Mouse (Mus musculus) Patski (cell line): Measurements from ENCODE around the gene Cd151. TPM values are rescaled to one million over a fixed set of nuclear protein-coding genes. Genes with fewer than 3 reads are reported as not detected.

Experiments
- ATAC-seq: fragments of 100-300 bp; one replicate; pipeline ENCODE4 v1.8.0; 2021
- CTCF ChIA-PET: fragments of 350-600 bp; sonication (Branson Sonifier 250); formaldehyde crosslinking; loops from one replicate; lab custom pipeline; 2022; ENCODE audit warnings: inconsistent platforms; lab: Charles Lee
- POLR2A ChIA-PET: fragments of 350-600 bp; sonication (Branson Sonifier 250); formaldehyde crosslinking; loops from one replicate; lab custom pipeline; 2022; ENCODE audit warnings: antibody characterized with exemption, inconsistent platforms; lab: Charles Lee
- DNase-seq: peaks from one replicate; pipeline ENCODE4 v3.0.0-alpha.2; 2011; ENCODE audit warnings: low read depth, low spot score
- H3K27me3 ChIP-seq: fragments of 371-371 bp; one replicate; pipeline ENCODE4 v1.5.1; 2021
- CTCF ChIP-seq: fragments of 100-300 bp; IDR thresholded peaks from one replicate; pipeline ENCODE4 v1.5.1; 2021
- in situ Hi-C: fragments of 300-500 bp; cut with MboI; formaldehyde crosslinking; loops from 3 replicates; pipeline ENCODE4 v1.11.1; 2018; ENCODE audit warnings: low pct_unique_long_range_greater_than_20kb, mixed read lengths
- polyA plus RNA-seq: library from polyadenylated mRNA; unstranded; gene quantifications from one replicate; pipeline ENCODE4 v1.2.3, GENCODE M21; 2021

Cd151 gene
- polyA plus RNA-seq, 1 experiment from 2014 or later = 551 TPM

GRCm38 (mm10) chr7:141456739-141457138, 10.5 kb upstream of the Cd151 start:
- DNase-seq (no peak), ATAC-seq (no peak)
- CTCF ChIA-PET = interaction anchor here (0.9 to 1.7 kb wide), 4 partner anchors 10 to 96 kb away, joined by 3 to 6 read pairs (median 4); partner anchors contain the start of gene Cd151
- TF ChIP-seq CTCF = no peak
- in situ Hi-C loops = loop anchor here (25.0 kb wide), 1 partner anchor 931 kb away; the partner anchor contains the start of genes Ctsd and Gm49369
- POLR2A ChIA-PET = interaction anchor here (0.6 to 6.5 kb wide), 5 partner anchors 9 to 100 kb away, joined by 3 to 47 read pairs (median 3); partner anchors contain the start of gene Cd151
- no peaks in the 10 kb centered on the region for H3K27me3 ChIP-seq

DNA sequence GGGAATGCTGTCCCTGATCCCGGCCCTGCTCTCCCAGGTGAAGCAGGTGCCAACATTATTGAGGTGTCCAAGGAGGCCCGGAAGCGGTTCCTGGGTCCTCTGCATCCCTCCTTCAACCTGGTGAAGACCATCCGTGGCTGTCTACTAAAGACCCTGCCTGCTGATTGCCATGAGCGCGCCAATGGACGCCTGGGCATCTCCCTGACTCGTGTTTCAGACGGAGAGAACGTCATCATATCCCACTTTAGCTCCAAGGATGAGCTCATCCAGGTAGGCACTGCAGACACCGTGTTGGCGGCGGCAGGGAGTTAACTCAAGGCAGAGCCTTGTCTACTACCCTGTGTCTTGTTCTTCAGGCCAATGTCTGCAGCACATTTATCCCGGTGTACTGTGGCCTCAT, 10.0 kb upstream of the Cd151 start:
- CTCF ChIA-PET = interaction anchor here (0.9 to 1.7 kb wide), 4 partner anchors 10 to 96 kb away, joined by 3 to 6 read pairs (median 4); partner anchors contain the start of gene Cd151
- no peaks in the 10 kb centered on the region for H3K27me3 ChIP-seq
- no peak for DNase-seq
- in situ Hi-C loops = loop anchor here (25.0 kb wide), 1 partner anchor 930 kb away; the partner anchor contains the start of genes Ctsd and Gm49369
- TF ChIP-seq CTCF = no peak
- POLR2A ChIA-PET = interaction anchor here (0.6 to 6.5 kb wide), 5 partner anchors 8 to 100 kb away, joined by 3 to 47 read pairs (median 3); partner anchors contain the start of gene Cd151
- ATAC-seq = no peak

DNA sequence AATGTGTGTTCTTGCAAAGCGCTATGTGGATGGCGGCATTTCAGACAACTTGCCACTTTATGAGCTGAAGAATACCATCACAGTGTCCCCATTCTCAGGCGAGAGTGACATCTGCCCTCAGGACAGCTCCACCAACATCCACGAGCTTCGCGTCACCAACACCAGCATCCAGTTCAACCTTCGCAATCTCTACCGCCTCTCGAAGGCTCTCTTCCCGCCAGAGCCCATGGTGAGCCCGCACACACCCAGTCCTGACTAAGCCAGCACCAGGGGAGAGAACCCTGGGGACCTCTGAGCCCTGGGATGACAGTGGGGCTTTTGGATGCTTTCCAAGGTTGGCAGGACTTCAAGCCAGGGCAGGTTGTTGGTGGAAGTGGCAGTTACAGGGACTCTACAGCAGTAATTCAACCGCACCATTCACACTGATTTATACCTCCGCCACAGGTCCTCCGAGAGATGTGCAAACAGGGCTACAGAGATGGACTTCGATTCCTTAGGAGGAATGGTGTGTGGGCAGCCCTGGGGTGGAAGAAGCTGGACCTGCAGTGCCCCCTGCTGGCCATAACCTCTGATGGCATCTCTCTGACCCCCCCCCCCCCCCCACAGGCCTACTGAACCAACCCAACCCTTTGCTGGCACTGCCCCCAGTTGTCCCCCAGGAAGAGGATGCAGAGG, 9.1 kb upstream of the Cd151 start:
- POLR2A ChIA-PET = interaction anchor here (1.4 to 6.5 kb wide), 2 partner anchors 10 to 13 kb away, joined by 5 to 47 read pairs; partner anchors contain the start of gene Cd151
- no peak for ATAC-seq
- in situ Hi-C loops = loop anchor here (25.0 kb wide), 1 partner anchor 929 kb away; the partner anchor contains the start of genes Ctsd and Gm49369
- CTCF ChIA-PET = interaction anchor here (1.0 to 1.7 kb wide), 6 partner anchors 9 to 48 kb away, joined by 3 to 7 read pairs (median 4); partner anchors contain the start of gene Cd151
- no peak for DNase-seq
- no peaks in the 10 kb centered on the region for H3K27me3 ChIP-seq
- TF ChIP-seq CTCF = no peak

DNA sequence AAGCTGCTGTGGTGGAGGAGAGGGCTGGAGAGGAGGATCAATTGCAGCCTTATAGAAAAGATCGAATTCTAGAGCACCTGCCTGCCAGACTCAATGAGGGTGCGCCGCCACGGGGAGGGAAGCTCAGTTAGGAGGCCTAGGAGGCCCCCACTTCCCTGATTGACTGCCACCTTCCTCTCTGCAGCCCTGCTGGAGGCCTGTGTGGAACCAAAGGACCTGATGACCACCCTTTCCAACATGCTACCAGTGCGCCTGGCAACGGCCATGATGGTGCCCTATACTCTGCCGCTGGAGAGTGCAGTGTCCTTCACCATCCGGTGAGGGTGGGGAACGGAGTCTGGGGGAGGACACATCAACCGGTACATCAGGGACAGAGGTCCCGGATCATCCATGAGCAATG, 8.5 kb upstream of the Cd151 start:
- POLR2A ChIA-PET = interaction anchor here (1.4 to 6.5 kb wide), 2 partner anchors 9 to 13 kb away, joined by 5 to 47 read pairs; partner anchors contain the start of gene Cd151
- in situ Hi-C loops = loop anchor here (25.0 kb wide), 1 partner anchor 929 kb away; the partner anchor contains the start of genes Ctsd and Gm49369
- CTCF ChIA-PET = interaction anchor here (1.0 to 1.6 kb wide), 3 partner anchors 9 to 26 kb away, joined by 3 to 7 read pairs (median 3); partner anchors contain the start of gene Cd151
- ATAC-seq (no peak), DNase-seq (no peak)
- no peak for TF ChIP-seq CTCF
- H3K27me3 ChIP-seq = no peaks in the 10 kb centered on the region

DNA sequence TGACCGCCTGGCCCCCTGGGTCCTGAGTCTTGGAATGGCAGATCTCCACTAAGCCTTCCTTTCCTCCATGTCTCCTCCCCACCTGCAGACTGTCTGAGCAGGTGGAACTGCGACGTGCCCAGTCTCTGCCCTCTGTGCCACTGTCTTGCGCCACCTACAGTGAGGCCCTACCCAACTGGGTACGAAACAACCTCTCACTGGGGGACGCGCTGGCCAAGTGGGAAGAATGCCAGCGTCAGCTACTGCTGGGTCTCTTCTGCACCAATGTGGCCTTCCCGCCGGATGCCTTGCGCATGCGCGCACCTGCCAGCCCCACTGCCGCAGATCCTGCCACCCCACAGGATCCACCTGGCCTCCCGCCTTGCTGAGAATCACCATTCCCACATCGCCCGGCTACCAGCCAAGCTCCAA, 7.9 kb upstream of the Cd151 start:
- H3K27me3 ChIP-seq = no peaks in the 10 kb centered on the region
- DNase-seq (no peak), ATAC-seq (no peak)
- CTCF ChIA-PET = interaction anchor here (1.4 to 1.6 kb wide), 2 partner anchors 11 to 25 kb away, joined by 3 to 7 read pairs; no protein-coding TSS in a partner anchor
- POLR2A ChIA-PET = interaction anchor here (1.4 to 6.5 kb wide), 2 partner anchors 9 to 12 kb away, joined by 5 to 47 read pairs; partner anchors contain the start of gene Cd151
- in situ Hi-C loops = loop anchor here (25.0 kb wide), 1 partner anchor 928 kb away; the partner anchor contains the start of genes Ctsd and Gm49369
- no peak for TF ChIP-seq CTCF

DNA sequence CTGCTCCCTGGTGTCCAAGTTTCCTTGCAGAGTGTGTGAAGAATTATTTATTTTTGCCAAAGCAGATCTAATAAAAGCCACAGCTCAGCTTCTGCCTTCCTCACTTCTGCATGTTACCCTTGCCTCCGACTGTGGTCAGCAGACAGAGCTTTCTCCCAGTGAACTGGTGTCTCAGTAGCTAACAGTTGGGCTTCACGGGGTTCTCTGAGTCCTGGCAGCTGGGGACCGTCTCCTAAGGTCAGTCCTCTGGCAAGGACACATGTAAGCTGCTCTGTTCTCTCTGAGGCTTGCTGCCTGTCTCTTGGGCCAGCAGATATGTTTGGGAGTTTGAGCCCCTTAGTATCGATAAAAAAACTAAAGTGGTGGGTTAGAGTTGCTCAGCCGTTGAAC, 7.2 kb upstream of the Cd151 start:
- ATAC-seq (no peak), DNase-seq (no peak)
- ChIA-PET CTCF (interaction anchor here (1.3 kb wide), 1 partner anchor 16 kb away, joined by 3 read pairs; no protein-coding TSS in a partner anchor), POLR2A (interaction anchor here (0.7 to 6.5 kb wide), 2 partner anchors 8 to 72 kb away, joined by 4 to 47 read pairs; partner anchors contain the start of gene Cd151)
- in situ Hi-C loops = loop anchor here (25.0 kb wide), 1 partner anchor 927 kb away; the partner anchor contains the start of genes Ctsd and Gm49369
- no peaks in the 10 kb centered on the region for H3K27me3 ChIP-seq
- TF ChIP-seq CTCF = no peak

DNA sequence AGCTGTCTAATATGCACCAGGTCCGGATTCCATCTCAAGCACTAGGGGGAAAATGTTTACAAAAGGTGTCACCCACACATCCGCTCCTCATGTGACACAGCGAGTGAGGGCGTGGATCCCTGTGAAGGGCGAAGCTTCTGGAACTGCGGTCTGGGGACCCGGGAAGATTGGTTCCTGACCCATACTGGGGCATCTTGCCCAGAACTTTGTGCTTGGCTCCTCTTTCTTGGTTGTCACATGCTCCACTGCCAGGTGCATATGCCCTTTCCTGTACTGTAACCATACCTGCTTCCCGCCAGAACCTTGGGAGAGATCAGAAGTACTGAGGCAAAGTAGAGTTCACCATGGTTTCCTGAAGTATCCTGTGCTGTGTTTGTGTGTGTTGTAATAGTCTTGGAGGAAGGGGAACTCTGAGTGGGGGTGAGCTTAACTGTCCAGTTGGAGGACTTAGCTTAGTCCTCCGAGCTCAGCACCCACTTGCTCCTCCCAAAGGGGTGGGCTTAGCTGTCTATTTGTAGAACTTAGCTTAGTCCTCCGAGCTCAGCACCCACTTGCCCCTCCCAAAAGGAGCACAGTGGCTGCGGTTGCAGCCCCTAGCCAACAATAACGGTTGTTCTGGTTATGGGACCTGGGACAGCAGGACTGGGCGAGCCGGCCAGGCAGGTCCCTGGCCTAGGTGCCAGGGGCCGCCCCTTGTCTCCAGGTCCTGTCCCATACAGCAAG, 6.6 kb upstream of the Cd151 start, which contains the start of gene Cracr2b:
Cracr2b (plus strand) TSS at position 704 of the 723 bp plus-strand sequence.
- POLR2A ChIA-PET = interaction anchor here (0.6 to 0.7 kb wide), 2 partner anchors 73 to 599 kb away, joined by 4 to 5 read pairs; no protein-coding TSS in a partner anchor
- no peak for DNase-seq
- CTCF ChIA-PET = interaction anchor here (1.3 kb wide), 1 partner anchor 16 kb away, joined by 3 read pairs; no protein-coding TSS in a partner anchor
- H3K27me3 ChIP-seq = no peaks in the 10 kb centered on the region
- in situ Hi-C loops = loop anchor here (25.0 kb wide), 1 partner anchor 927 kb away; the partner anchor contains the start of genes Ctsd and Gm49369
- ATAC-seq = no peak
- no peak for TF ChIP-seq CTCF

GRCm38 (mm10) chr7:141461521-141462332, 5.5 kb upstream of the Cd151 start:
- ATAC-seq (no peak), DNase-seq (no peak)
- ChIA-PET POLR2A (interaction anchor here (0.6 to 1.4 kb wide), 5 partner anchors 9 to 598 kb away, joined by 3 to 5 read pairs (median 4); no protein-coding TSS in a partner anchor), CTCF (no interaction called here)
- in situ Hi-C loops = loop anchor here (25.0 kb wide), 1 partner anchor 926 kb away; the partner anchor contains the start of genes Ctsd and Gm49369
- no peaks in the 10 kb centered on the region for H3K27me3 ChIP-seq
- TF ChIP-seq CTCF = no peak
